Mouse (Mus musculus) liver, embryonic 14.5 days (tissue): ENCODE results near the gene Galnt4.

ENCODE experiments used
- CTCF ChIP-seq: IDR thresholded peaks from 2 replicates; pipeline ENCODE4 v1.5.1; 2016; ENCODE audit warnings: antibody characterized with exemption, low read depth, control low read depth
- EP300 ChIP-seq: IDR thresholded peaks from 2 replicates; pipeline ENCODE4 v1.6.1; 2016; ENCODE audit warnings: antibody characterized with exemption, low read depth

DNA sequence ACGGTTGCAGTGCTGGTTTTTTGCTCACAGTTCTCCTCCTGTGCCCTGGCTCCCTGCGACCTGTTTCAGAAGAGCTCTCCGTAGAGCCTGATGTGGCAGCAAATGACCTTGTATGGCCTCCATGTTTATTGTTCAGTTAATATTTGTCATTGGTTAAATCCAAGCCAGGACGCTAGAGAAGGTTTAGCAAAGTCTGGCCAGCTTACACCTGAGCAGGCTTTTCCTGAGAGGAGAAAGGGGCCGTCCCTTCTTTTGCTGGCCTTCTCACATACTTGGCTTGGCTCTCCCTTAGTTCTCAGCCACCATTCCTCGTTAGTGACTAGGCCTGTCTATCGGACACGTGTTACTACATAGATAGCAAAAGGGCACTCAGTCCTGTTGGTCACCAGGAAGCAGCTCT lies 46.7 kb downstream of the Galnt4 start:
- TF ChIP-seq CTCF (no peak), EP300 (no peak)
